Mouse (Mus musculus) lung, postnatal 0 days (tissue): ENCODE data around the gene Slco1c1.

Experiments used
- CTCF ChIP-seq: IDR thresholded peaks from 2 replicates; pipeline ENCODE4 v1.5.1; 2016; ENCODE audit warnings: antibody characterized with exemption, mild to moderate bottlenecking
- EP300 ChIP-seq: IDR thresholded peaks from 2 replicates; pipeline ENCODE4 v1.6.1; 2016; ENCODE audit warnings: antibody characterized with exemption, mild to moderate bottlenecking, control low read depth

DNA sequence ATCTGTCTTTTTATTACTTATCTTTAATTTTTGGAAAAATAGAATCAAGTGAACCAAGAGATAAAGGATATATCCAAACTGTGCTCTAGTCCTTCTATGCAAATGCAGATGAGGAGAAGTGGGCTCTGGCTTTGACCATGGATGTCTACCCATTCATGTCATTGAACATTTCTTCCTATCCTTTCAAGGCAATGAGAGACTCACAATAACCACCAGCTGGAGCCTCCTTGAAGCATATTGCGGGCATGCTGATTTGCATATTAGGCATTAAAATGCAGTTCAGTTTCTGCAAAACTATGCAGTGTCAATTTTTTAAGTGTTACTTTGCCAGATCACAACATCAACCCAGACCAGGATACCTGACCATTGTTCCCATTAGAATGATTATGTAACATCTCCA is 1.6 kb downstream of the Slco1c1 start:
- TF ChIP-seq EP300 (no peak), CTCF (no peak)
